Mouse (Mus musculus) midbrain, embryonic 14.5 days (tissue): Measurements from ENCODE around the gene Gm6763. TPM values are rescaled to one million over a fixed set of nuclear protein-coding genes. Genes with fewer than 3 reads are reported as not detected.
"Not testable (repeated sequence)": the region's sequence is repeated elsewhere in the genome, so short reads cannot be mapped to it uniquely, and the experiment has no call there.

Source experiments
- ATAC-seq: fragments of 200-750 bp; cut with Nextera tagmentation; 2 replicates; pipeline ENCODE4 v1.8.0; 2017; ENCODE audit warnings: moderate number of reproducible peaks, moderate library complexity; ENCODE audit not compliant: low FRiP score, low TSS enrichment
- DNase-seq: peaks from one replicate; pipeline ENCODE4 v3.0.0-alpha.2; 2015
- H3K27ac ChIP-seq: fragments of 300-500 bp; sonication (generic); replicated peaks from 2 replicates; pipeline ENCODE4 v1.5.1; 2014; ENCODE audit warnings: mild to moderate bottlenecking, low read depth, low read length, moderate library complexity
- H3K27me3 ChIP-seq: fragments of 300-500 bp; sonication (generic); 2 replicates; pipeline ENCODE4 v1.6.1; 2014; ENCODE audit warnings: low read length, control low read depth, mixed read lengths; ENCODE audit not compliant: control insufficient read depth, insufficient read depth
- H3K36me3 ChIP-seq: fragments of 300-500 bp; sonication (generic); 2 replicates; pipeline ENCODE4 v1.6.1; 2014; ENCODE audit warnings: low read length, control low read depth; ENCODE audit not compliant: control insufficient read depth, insufficient read depth
- H3K4me1 ChIP-seq: fragments of 300-500 bp; sonication (generic); 2 replicates; pipeline ENCODE4 v1.6.1; 2014; ENCODE audit warnings: mild to moderate bottlenecking, antibody characterized with exemption, low read length, control low read depth; ENCODE audit not compliant: control insufficient read depth, insufficient read depth
- H3K4me2 ChIP-seq: fragments of 300-500 bp; sonication (generic); 2 replicates; pipeline ENCODE4 v1.6.1; 2014; ENCODE audit warnings: mild to moderate bottlenecking, low read length, moderate library complexity
- H3K4me3 ChIP-seq: fragments of 300-500 bp; sonication (generic); replicated peaks from 2 replicates; pipeline ENCODE4 v1.5.1; 2014; ENCODE audit warnings: low read depth, low read length
- H3K9ac ChIP-seq: fragments of 300-500 bp; sonication (generic); replicated peaks from 2 replicates; pipeline ENCODE4 v1.6.1; 2014; ENCODE audit warnings: mild to moderate bottlenecking, low read length, moderate library complexity
- H3K9me3 ChIP-seq: fragments of 300-500 bp; sonication (generic); 2 replicates; pipeline ENCODE4 v1.6.1; 2016; ENCODE audit warnings: low read length, control low read depth, mixed read lengths; ENCODE audit not compliant: control insufficient read depth
- WGBS: fragments of 180-500 bp; shearing (Covaris S2); extraction: QIAGEN DNeasy Blood & Tissue Kit; methylation state at CpG from one replicate; pipeline ENCODE4 v1.1.7; 2014; 5-methylcytosine and 5-hydroxymethylcytosine counted together
- polyA plus RNA-seq: library from polyadenylated mRNA; unstranded; fragments of >200 nt; fragmentation: Nextera tagmentation; extraction: Ambion mirVana; gene quantifications from 2 replicates; pipeline ENCODE4 v1.2.1, GENCODE M21; 2014

Gene Gm6763
- not detected in 2 replicates for polyA plus RNA-seq

- not testable (repeated sequence) for H3K4me2 ChIP-seq, ATAC-seq, H3K4me1 ChIP-seq, H3K4me3 ChIP-seq, H3K27me3 ChIP-seq, DNase-seq, H3K9ac ChIP-seq, H3K9me3 ChIP-seq, H3K36me3 ChIP-seq, H3K27ac ChIP-seq
- no CpG with 5 or more reads among the region's 3 CpGs for WGBS
Measured at GRCm38 (mm10) chr10:104151197-104151596, at the start of gene Gm6763. TSS of gene Gm6763 (plus strand) at chr10:104151497.

- H3K4me3 ChIP-seq = no peak overlapping the region
- no peaks in the 10 kb centered on the region for H3K9me3 ChIP-seq
- no peaks in the 10 kb centered on the region for H3K27me3 ChIP-seq
- H3K27ac ChIP-seq = no peak overlapping the region
- DNase-seq = no peak
- no peak overlapping the region for H3K4me2 ChIP-seq
- no peak overlapping the region for H3K9ac ChIP-seq
- ATAC-seq = no peak
- H3K4me1 ChIP-seq = no peaks in the 10 kb centered on the region
- 79% methylated on average over 3 of the region's 3 CpGs for WGBS
- H3K36me3 ChIP-seq = no peaks in the 10 kb centered on the region
Measured at GRCm38 (mm10) chr10:104110044-104110443, 41.3 kb upstream of the Gm6763 start.

- 89% methylated on average over 2 of the region's 2 CpGs for WGBS
- no peak for DNase-seq
- no peak overlapping the region for H3K4me2 ChIP-seq
Measured at GRCm38 (mm10) chr10:104118312-104118711, 33.0 kb upstream of the Gm6763 start.

GRCm38 (mm10) chr10:104142687-104143086 is 8.6 kb upstream of the Gm6763 start, which contains the start of gene Gm21293:
TSS of gene Gm21293 (plus strand) at chr10:104142987.
- no CpG with 5 or more reads among the region's 3 CpGs for WGBS
- H3K27ac ChIP-seq, H3K4me2 ChIP-seq, H3K27me3 ChIP-seq, H3K9me3 ChIP-seq, H3K9ac ChIP-seq, ATAC-seq, H3K4me1 ChIP-seq, H3K4me3 ChIP-seq, H3K36me3 ChIP-seq, DNase-seq: not testable (repeated sequence)

More at GRCm38 (mm10) chr10:104118312-104118711, 33.0 kb upstream of the Gm6763 start:
- no peak overlapping the region for H3K27ac ChIP-seq
- H3K4me3 ChIP-seq = no peak overlapping the region
- no peaks in the 10 kb centered on the region for H3K4me1 ChIP-seq
- no peak for ATAC-seq
- H3K9me3 ChIP-seq = no peaks in the 10 kb centered on the region
- no peaks in the 10 kb centered on the region for H3K36me3 ChIP-seq
- no peak overlapping the region for H3K9ac ChIP-seq
- H3K27me3 ChIP-seq = no peaks in the 10 kb centered on the region

GRCm38 (mm10) chr10:104159706-104160105 is 8.4 kb downstream of the Gm6763 start, which contains the start of gene Gm8764:
TSS of gene Gm8764 (plus strand) at chr10:104160006.
- not testable (repeated sequence) for H3K4me1 ChIP-seq, H3K4me2 ChIP-seq, H3K9me3 ChIP-seq, DNase-seq, H3K36me3 ChIP-seq, H3K27ac ChIP-seq, H3K9ac ChIP-seq, H3K27me3 ChIP-seq, ATAC-seq, H3K4me3 ChIP-seq
- WGBS = no CpG with 5 or more reads among the region's 3 CpGs

- no CpG with 5 or more reads among the region's 3 CpGs for WGBS
- ATAC-seq, H3K4me3 ChIP-seq, H3K27ac ChIP-seq, H3K9me3 ChIP-seq, H3K27me3 ChIP-seq, H3K9ac ChIP-seq, DNase-seq, H3K36me3 ChIP-seq, H3K4me2 ChIP-seq, H3K4me1 ChIP-seq: not testable (repeated sequence)
Measured at GRCm38 (mm10) chr10:104168215-104168614, 16.9 kb downstream of the Gm6763 start, which contains the start of gene Gm21304. TSS of gene Gm21304 (plus strand) at chr10:104168515.

GRCm38 (mm10) chr10:104176724-104177123 is 25.4 kb downstream of the Gm6763 start, which contains the start of gene Gm21312:
TSS of gene Gm21312 (plus strand) at chr10:104177024.
- H3K27ac ChIP-seq, ATAC-seq, H3K4me3 ChIP-seq, H3K4me2 ChIP-seq, H3K9me3 ChIP-seq, H3K9ac ChIP-seq, H3K4me1 ChIP-seq, DNase-seq, H3K27me3 ChIP-seq, H3K36me3 ChIP-seq: not testable (repeated sequence)
- no CpG with 5 or more reads among the region's 3 CpGs for WGBS

GRCm38 (mm10) chr10:104185233-104185632 is 33.9 kb downstream of the Gm6763 start, which contains the start of gene Gm20765:
TSS of gene Gm20765 (plus strand) at chr10:104185533.
- H3K36me3 ChIP-seq, DNase-seq, H3K9me3 ChIP-seq, H3K4me1 ChIP-seq, H3K4me3 ChIP-seq, ATAC-seq, H3K27ac ChIP-seq, H3K9ac ChIP-seq, H3K4me2 ChIP-seq, H3K27me3 ChIP-seq: not testable (repeated sequence)
- WGBS = no CpG with 5 or more reads among the region's 3 CpGs

GRCm38 (mm10) chr10:104193742-104194141 is 42.4 kb downstream of the Gm6763 start, which contains the start of gene Gm4340:
TSS of gene Gm4340 (plus strand) at chr10:104194042.
- DNase-seq, H3K9me3 ChIP-seq: not testable (repeated sequence)

More at GRCm38 (mm10) chr10:104193742-104194141, 42.4 kb downstream of the Gm6763 start, which contains the start of gene Gm4340:
- H3K9ac ChIP-seq, H3K27me3 ChIP-seq, H3K4me1 ChIP-seq, ATAC-seq, H3K36me3 ChIP-seq, H3K4me2 ChIP-seq, H3K4me3 ChIP-seq, H3K27ac ChIP-seq: not testable (repeated sequence)
- no CpG with 5 or more reads among the region's 3 CpGs for WGBS
